Mouse (Mus musculus) kidney, postnatal 25 days (tissue): ENCODE data around the gene Aatk.

ENCODE experiments used
- DNase-seq, 2 experiments: peaks; one replicate each; pipeline ENCODE4 v3.0.0; 2021; ENCODE audit warnings: mixed read lengths in 2 of 2

The Aatk gene

DNA sequence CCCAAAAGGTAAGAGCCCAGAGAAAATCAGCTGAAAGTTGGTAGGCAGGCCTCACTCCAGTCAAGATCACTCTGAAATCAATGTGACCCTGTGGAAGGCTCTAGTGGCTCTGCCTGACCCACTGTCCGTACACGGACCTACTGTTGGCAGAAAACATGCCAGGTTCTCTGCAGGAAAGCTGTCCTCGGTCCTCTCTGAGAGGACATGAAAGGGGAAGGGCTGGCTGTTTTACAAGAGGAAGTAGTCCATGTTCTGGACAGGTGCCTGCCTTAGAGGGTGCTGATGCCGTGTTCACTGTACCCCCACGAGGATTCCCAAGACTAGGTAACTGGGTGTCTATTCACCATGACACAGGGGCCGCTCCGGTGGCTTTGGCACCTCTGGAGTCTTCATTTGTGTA, 59.1 kb downstream of the Aatk start:
- DNase-seq = no peak

DNA sequence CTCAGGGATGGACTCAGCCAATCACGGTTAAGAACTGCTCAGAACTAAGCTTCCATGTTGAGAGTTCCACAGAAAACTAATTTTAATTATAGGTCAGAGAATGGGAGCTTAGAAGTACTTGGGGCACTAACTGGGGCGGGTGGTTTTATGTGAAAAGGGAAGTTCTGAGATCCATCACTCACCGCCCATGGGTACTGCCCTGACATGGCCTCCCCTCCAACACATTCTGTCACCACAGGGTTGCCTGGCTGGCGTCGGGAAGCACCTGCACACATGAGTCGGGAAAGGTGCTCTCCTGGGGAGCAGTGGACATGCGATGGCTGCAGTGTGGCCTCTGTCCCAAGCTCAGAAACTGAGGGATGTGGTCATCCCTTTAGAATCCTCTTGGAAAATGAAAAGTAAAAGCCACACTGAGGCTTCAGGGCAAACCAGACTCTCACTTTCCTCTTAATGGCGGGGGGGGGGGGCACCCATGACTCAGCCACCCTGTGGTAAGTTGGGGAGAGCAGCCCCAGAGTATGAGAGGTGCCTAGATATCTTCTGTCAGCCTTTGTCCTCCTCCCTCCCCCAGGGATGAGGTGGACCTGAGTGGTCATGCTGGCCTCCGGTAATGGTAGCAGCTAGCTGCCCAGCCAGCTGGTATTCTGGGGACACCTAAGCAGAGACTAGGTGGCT, 60.1 kb downstream of the Aatk start:
- no peak for DNase-seq

DNA sequence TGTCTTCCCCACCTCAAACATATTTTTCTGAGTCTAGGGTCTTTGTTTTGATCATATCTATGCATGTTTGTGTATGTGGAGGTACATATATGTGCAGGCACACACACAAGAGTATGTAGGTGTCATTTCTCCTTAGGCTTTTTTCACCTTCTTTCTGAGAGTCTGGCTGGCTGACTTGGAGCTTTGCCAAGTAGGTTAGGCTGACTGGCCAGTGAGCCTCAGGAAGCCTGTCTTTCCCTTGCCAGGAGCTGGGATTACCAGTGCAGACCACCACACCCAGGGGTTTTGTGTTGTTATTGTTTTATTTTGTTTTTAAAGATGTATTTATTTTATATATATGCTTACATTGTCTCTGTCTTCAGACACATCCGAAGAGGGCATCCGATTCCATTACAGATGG, 63.8 kb downstream of the Aatk start:
- DNase-seq = peak in 1 of 2 experiments; percentile 57

DNA sequence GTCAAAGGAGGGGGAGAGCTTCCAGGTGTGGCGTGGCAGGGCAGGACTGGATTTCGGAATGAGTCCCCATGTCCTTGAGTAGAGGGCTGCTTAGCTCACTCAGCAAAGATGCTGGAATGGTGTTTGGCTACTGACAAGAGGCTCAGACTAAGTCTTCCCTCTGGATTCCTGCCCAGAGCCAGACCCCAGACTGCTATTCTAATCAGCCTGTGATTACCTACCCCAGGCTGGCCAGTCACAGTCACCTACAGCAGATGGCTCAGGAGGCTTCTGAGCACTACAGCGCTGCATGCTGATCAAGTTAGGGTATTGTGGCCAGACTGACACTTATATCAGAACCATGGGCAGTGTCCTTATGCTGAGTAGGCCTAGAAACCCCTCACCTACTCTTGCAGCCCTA, 64.7 kb downstream of the Aatk start:
- no peak for DNase-seq

DNA sequence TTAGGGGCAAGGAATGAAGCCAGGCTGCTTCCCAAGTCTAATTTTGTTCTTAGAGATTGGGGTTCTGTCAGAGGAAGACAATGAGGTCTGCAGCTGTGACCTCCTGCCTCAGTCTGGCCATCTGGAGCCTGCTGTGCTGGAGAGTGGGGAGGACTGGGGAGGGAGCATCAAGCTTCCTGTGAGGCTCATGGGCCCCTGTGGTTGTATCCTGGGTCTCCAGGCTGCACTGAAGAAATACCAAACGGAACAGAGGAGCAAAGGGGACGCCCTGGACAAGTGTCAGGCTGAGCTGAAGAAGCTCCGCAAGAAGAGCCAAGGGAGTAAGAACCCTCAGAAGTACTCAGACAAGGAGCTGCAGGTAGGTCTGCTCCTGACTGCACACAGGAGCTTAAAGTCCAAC, 65.2 kb downstream of the Aatk start:
- no peak for DNase-seq

DNA sequence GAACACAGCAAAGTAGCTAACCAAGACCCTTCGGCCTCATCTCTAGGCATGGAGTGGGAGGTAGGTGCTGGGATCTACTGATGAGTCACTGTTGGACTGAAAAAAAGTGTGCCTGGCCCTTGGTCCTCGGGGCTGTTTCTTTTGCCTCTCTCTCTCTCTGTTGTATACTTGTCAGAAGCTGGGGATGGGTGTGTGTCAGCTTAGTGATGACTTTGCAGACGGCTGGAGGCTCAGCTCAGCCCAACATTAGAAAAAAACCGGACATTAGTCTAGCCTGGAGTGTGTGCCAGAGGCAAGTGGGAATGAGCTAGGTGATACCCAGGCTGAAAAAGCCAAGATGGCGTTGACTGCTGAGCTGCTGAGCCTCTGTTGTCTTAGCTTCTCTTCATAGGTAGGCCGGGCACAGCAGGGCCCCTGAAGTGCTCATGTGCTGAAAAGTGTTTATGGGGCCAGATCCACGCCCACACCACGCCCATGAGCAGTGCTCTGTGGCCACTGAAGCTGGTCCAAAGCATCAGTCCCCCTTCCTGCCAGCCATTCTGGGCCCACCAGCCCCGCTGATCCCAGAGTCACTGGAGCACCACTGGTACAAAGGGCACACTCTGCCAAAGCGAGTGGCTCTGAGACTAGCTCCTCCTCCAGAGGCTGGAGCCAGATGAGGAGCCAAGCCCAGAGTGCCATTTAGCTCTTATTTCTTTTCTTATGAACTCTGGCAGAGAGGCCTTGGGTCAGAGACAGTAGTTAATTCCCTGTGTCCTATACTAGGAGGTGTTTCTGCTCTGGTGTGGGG, 67.2 kb downstream of the Aatk start:
- peak; percentile 72 to 91 for DNase-seq

DNA sequence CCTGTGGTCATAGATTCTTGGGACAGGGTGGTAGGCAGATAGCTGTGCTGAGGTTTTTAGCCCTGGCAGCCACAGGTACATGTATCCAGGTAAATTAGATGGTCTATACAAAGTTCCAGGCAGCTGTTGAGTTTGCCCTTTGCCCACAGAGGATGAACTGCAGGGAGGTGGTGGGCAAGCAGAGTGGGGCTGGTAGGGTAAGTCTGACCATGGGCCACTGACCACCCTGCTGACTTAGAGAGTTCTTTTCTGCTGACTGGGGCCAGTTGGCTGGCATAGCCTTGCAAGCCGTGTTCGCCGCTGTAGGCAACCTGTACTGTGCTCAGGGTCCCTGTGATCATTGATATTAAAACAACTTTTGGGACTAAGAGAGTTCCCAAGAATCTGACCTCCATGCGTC, 68.3 kb downstream of the Aatk start:
- DNase-seq = peak; percentile 45 to 84

DNA sequence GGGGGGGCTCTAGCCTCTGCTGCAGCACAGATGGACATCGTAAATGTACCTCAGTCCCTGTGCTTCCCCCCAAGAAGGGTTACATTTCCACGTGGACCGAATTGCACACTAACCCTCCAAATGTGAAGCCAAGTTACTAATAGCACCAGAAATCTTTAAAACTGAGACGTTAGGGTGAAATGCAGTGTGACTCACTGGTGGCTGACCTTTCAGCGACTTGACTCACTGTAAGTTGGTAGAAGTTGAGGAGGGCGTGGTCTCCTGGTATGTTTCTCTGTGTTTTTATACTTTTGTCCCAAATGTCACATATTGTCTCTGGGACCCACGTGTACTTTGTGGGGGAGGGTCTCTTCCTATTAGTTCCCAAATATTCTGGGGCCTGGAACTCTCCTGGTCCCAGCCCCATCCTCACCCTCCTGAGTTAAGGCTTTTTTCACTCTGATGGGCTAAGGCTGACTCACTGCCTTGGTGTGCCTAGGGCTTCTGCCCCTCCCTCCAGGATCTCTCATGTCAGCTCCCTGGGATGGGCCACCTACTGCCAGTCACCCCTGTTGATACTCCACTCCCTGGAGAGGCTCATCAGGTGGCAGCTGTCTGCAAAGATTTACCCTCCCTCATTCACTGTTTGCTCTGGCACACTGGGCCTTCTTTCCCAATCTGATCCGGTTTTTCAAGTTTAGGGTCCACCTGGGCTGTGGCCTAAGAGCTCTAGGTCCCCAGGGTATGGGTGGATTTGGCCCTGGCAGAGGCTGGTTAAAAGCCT, 71.0 kb downstream of the Aatk start:
- no peak for DNase-seq

DNA sequence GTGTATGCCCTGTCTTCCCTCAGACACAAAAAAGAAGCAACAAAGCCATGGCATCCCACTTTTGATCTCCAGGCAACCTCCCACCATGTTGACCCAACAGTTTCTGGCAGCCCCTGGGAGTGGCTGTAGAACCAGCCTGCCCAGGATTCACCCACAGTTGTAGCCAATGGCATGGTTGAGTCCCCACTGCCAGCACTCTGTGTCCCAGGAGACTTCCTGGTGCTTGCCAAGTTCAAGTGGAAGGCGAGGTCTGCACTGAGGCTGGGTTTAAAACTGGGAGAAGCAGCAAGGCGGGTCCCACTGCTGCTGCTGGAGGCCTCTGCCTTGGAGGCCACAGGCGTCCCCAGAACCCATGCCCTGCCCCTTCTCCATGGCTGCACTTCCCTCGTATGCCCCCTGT, 73.2 kb downstream of the Aatk start:
- no peak for DNase-seq

DNA sequence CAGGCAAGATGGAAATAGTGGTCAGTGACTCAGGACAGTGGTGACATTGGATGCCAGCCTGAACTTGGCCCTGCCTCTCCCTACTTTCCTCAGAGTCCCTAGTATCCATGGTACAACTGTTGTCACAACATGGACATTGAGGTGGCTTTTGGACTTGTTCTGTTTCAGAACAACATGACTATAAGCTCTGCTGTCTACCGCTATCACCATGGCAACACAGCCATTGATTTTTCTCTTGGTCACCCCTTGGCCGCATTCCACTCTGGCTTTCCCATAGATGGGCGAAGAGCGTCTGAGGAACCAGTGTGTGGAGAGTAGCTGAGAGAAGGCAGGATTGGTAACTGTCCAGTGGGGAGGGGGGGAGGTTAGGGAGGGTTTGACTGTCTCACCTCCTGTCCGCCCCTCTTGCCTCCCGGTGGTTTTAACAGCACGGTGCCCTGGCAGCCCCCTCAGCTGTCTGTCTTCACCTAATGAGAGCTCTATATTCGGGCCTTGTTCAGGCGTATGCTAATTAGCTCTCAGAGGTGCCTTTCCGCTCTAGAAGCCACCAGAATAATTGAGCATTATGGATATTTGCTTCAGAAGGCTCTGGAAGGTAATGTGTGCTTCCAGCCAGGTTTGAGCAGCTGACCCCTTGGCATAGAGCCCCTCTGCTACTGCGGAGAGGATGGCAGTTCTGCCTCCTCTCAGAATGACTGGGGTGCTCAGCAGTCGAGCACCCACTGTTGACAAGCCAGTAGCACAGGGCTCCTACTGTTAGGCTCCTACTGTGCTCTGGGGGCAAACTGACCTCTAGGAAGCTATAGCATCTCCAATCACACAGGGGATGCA, 76.7 kb downstream of the Aatk start:
- no peak for DNase-seq

DNA sequence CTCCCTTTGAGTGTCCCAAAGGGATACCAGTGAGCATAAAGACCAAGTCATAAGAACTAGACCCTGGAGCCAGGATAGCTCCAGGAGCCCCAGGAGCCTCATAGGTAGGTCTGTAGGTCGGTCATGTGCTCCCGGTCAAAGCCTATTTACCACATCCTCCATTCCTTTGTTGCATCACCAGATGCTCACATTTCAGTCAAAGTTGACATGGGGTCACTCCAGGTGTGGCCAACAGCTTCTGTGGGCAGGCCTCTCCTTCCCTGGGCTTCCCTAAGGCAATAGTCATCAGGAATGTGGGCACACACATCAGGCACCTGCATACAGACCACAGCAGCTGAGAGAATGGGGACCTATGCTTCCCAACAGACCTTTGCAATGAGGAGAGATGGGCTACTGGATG, 79.1 kb downstream of the Aatk start:
- no peak for DNase-seq

DNA sequence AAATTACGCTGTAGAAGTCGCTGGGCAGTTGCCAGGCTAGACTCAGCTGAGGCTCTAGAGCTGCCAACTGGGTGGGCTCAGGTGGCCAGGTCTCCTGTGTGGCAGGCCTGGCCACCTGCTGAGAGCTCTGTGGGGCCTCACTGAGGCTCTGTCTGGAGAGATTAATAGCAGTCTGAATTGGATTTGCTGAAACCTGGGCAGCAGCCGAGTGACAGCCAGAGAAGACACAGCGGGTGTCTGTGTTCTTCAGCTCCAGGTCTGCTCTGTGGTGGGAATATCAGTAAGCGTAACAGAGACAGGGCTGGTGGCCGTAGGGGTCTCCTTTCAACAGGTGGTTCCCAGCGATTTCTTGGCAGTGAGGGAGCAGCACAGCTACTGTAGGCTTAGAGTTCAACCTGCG, 79.6 kb downstream of the Aatk start:
- DNase-seq = no peak

DNA sequence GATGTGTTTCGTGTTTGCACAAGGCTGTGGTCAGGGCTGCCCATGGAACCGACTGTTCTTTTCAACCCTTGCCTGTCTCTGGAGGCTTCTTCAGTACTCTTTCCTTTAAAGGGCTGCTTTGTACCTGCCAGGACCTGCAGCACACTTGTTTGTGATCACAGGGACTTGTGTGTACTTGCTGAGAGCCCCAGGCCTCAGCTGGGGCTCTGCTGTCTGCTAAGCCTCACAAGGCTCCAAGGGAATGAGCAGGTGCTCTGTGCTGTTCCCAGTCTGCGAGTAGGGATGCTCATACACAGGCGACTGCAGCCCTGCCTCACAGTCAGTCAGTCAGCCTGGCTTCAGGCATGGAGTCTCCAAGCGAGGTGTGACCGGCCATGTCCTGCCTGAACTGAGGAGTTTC, 80.7 kb downstream of the Aatk start:
- DNase-seq = no peak

DNA sequence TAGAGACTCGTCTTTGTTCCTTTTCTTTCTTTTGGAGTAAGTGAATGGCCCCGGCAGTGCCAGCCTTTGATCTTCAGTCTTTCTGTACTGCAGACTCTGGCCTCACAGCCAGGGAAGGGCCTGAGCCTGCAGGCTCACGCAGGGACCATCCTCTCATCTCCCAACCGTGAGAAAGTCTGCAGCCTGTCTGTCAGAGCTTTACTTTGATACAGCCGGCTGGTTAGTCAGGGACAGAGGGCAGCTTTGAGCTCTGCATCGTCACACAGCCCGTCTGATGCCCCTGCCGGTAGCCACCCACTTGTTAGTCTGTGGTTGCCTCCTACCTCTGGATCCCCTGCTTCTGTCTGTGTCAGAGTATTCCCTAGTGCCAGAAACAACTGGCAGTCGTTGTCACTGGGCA, 81.9 kb downstream of the Aatk start:
- no peak for DNase-seq

DNA sequence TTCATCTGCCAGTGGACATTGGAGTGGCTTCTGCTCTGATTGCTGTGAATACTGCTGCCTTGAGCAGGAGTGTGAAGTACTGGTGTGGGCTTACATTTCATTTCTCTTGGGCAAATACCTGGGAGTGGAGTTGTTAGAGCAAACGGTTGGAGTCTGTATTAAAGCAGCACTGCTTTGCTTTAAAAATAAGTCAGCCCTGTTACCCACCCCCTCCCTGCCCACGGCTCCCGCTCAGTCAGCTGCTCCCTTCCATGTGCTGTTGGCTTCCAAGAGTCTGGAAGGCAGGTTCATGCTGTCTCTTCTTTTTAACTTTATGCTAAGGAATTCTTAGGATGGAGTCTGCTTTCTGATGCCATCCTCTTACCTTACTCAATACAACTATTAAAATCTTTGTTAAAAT, 85.5 kb downstream of the Aatk start:
- no peak for DNase-seq

DNA sequence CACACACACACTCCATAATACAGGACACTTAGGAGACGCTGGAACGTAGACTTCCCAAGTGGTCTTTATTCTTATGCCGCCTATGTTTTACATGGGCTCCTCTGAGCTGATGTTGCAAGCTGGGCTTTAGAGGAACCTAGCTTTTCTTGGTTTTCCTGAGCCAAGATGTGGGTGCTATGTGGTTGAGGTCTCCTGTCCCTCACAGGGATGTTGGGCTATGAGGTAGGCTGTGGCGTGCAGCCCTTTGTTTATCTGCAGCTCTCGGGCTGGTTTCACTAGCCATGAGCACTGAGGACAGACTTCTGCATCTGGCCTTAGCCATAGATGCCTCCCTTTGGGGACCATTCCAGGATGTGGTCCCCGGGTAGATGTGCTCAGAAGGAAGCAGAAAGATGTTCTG, 86.3 kb downstream of the Aatk start:
- no peak for DNase-seq

DNA sequence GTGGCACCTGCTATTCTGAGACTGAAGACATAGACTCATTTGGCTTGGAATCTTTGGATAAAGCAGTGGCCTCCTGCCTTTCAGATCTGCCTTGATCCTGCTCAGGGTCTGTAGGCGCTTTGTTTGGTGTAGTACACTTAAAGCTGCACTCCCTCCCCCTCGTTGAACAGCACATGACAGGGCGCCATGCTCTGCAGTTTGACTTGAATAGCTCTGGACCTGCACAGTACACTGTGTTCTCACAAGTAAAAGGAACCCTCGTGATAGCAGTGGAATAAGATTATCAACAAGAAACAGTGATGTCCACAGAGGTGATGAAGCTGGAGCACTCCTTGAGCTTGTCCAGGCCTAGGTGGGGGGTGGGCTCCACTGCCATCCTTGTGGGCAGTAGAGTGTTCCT, 87.3 kb downstream of the Aatk start:
- DNase-seq = no peak

DNA sequence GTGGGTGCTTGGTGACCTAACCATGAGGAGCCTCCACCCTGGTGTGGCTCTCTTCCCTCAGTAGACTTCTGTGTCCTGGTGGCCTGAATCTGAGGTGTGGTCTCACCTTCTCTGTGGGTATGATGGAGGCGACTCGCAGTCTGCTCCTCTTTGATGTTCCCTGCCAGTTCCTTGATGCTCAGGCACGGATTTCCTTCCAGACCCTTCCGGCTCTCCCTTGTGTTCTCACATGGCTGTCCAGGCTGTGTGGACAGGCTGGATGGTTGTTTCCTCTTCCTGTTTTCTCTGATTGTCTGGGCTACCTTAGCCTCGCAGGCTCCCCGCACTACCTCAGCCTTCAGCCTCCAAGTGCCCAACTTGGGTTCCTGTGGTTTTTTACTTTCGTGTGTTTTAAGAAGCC, 88.1 kb downstream of the Aatk start:
- peak; percentile 35 to 69 for DNase-seq
